12 mouse cellular contexts compared by ENCODE assay signal in genomic region chr16:57927816-57928215, GRCm38 (mm10).
DNase-seq lines count a peak whose midpoint lies in the region; TF ChIP-seq lines count a peak whose summit lies in the region.
"Had no signal": no experiment of that assay in that cellular context is flagged by ENCODE, and none has a peak within 500 bp of the region (broad histone marks: within the 10 kb centered on the region; RNA-seq: fewer than 3 reads in every experiment).

No protein-coding gene starts in this region.

- H3K27ac ChIP-seq in left cerebral cortex, adult 2 months: no peak overlapping the region
- H3K27ac ChIP-seq: embryonic facial prominence, embryonic 13.5 days; lung, embryonic 15.5 days had no signal

- no peak overlapping the region for H3K4me3 ChIP-seq in left cerebral cortex, adult 2 months
- H3K4me3 ChIP-seq: embryonic facial prominence, embryonic 13.5 days; lung, embryonic 15.5 days; myocyte had no signal

- intact Hi-C loops in left cerebral cortex, postnatal 14 days (cut with DNase I): no loop called here
- intact Hi-C loops in left cerebral cortex, adult 2 months (cut with DNase I): no loop called here

- DNase-seq in cerebellum, adult 18-20 months: peak; percentile 5 to 10
- no peak for DNase-seq in cerebellum, adult 11 months
- peak; percentile 7 to 17 for DNase-seq in left cerebral cortex, postnatal 14 days (ENCODE audit: low spot score in 2 of 2)
- DNase-seq in left cerebral cortex, adult 2 months (ENCODE audit: extremely low spot score in 1 of 2, low spot score in 2 of 2): no peak
- DNase-seq in cerebellum, adult 9-11 months: peak; percentile 18
- DNase-seq in heart, adult 9 months (ENCODE audit: low spot score in 2 of 2): peak; percentile 87 to 91
- no peak for DNase-seq in Muller cell, postnatal 12 days (ENCODE audit: inconsistent ontology term)
- no peak for DNase-seq in spleen, postnatal 4 days (ENCODE audit: low spot score in 2 of 2)
- DNase-seq: right cerebral cortex, adult 18-20 months had no signal

- no peak for TF ChIP-seq CTCF in left cerebral cortex, adult 2 months (IDR thresholded peaks at IDR 0.05)

Comparison
In these comparisons a context has a peak if more than half of its experiments do, and no peak if none do; other contexts are left out.
1. DNase-seq: peak in cerebellum, adult 18-20 months (2 of 2), left cerebral cortex, postnatal 14 days (2 of 2), cerebellum, adult 9-11 months (single experiment) and heart, adult 9 months (2 of 2); none in cerebellum, adult 11 months (single experiment), left cerebral cortex, adult 2 months (0 of 2), Muller cell, postnatal 12 days (single experiment) and spleen, postnatal 4 days (0 of 2).